Mouse (Mus musculus) bone marrow, adult 2 months (tissue): ENCODE results near the gene Coro7. TPM values are rescaled to one million over a fixed set of nuclear protein-coding genes. Genes with fewer than 3 reads are reported as not detected.
A peak's percentile ranks its signal among the peaks of the same experiment; 100 is the strongest.

Experiments
- H3K27ac ChIP-seq: fragments of 200-500 bp; 2 replicates; pipeline ENCODE4 v1.5.1; 2012; ENCODE audit warnings: low read depth, mild to moderate bottlenecking, control low read depth, inconsistent platforms, low read length; ENCODE audit not compliant: control insufficient read depth, poor library complexity, insufficient read depth
- H3K4me1 ChIP-seq: fragments of 200-500 bp; 2 replicates; pipeline ENCODE4 v1.6.1; 2011; ENCODE audit warnings: low read length; ENCODE audit not compliant: control insufficient read depth, insufficient read depth
- H3K4me3 ChIP-seq: fragments of 200-500 bp; replicated peaks from 2 replicates; pipeline ENCODE3; 2011; ENCODE audit warnings: mild to moderate bottlenecking, low read depth, low read length, control low read depth; ENCODE audit not compliant: control insufficient read depth
- CTCF ChIP-seq: fragments of 200-500 bp; IDR thresholded peaks from 2 replicates; pipeline ENCODE4 v1.5.1; 2011; ENCODE audit warnings: low read length, control low read depth; ENCODE audit not compliant: control insufficient read depth, insufficient read depth
- POLR2A ChIP-seq: fragments of 200-500 bp; IDR thresholded peaks from 2 replicates; pipeline ENCODE4 v1.6.1; 2011; ENCODE audit warnings: low read depth, mild to moderate bottlenecking, control low read depth, low read length, borderline replicate concordance; ENCODE audit not compliant: control insufficient read depth
- WGBS: fragments of 180-500 bp; shearing (Covaris S2); methylation state at CpG from one replicate; pipeline ENCODE4 v1.1.7; 2018; 5-methylcytosine and 5-hydroxymethylcytosine counted together
- polyA plus RNA-seq: library from polyadenylated mRNA; stranded (reverse); fragments of >200 nt; gene quantifications from 2 replicates; pipeline ENCODE4 v1.2.4, GENCODE M21; 2011; ENCODE audit warnings: low replicate concordance; ENCODE audit not compliant: missing spikeins, insufficient read depth, insufficient read length

The Coro7 gene
- polyA plus RNA-seq, result 48.7 and 102 TPM in 2 replicates

GRCm38 (mm10) chr16:4679121-4680018 is at the start of gene Coro7:
TSS of gene Coro7 (minus strand) at chr16:4679777.
- Histone ChIP-seq H3K4me3 (peak within 1 kb of the TSS; percentile 90), H3K27ac (peak within 1 kb of the TSS; percentile 92), H3K4me1 (peaks cover 11% of the 10 kb centered on the region)
- peak; percentile 87; the same call in 1 of the 2 replicates for TF ChIP-seq POLR2A
- no peak for TF ChIP-seq CTCF
- under 1% methylated on average over 46 of the region's 47 CpGs for WGBS

- WGBS, result 0% methylated on average over 1 of the region's 1 CpGs
- Histone ChIP-seq H3K4me3 (no peak overlapping the region), H3K27ac (no peak overlapping the region), H3K4me1 (peaks cover 7% of the 10 kb centered on the region)
- TF ChIP-seq CTCF, result no peak
- TF ChIP-seq POLR2A, result no peak
Measured at GRCm38 (mm10) chr16:4727963-4728362, 48.4 kb upstream of the Coro7 start.

DNA sequence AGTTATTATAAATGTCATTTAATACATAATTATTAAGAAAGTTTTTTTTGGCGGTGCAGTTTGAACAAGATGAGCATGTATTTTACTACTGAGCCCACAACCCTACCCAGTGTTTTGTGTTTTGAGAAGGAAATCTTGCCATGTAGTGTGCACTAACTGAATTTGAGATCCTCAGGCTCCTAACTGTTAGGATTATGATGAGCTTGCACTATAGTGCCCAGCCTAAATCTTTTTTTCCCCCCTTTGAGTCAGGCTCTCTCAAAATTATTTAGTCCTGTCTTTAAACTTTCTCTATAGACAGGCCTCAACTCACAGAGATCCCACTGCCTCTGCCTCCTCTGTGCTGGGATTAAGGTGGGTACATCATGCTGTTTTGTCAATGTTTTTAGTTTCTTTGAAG is 47.9 kb upstream of the Coro7 start:
- no peak overlapping the region for H3K27ac ChIP-seq

DNA sequence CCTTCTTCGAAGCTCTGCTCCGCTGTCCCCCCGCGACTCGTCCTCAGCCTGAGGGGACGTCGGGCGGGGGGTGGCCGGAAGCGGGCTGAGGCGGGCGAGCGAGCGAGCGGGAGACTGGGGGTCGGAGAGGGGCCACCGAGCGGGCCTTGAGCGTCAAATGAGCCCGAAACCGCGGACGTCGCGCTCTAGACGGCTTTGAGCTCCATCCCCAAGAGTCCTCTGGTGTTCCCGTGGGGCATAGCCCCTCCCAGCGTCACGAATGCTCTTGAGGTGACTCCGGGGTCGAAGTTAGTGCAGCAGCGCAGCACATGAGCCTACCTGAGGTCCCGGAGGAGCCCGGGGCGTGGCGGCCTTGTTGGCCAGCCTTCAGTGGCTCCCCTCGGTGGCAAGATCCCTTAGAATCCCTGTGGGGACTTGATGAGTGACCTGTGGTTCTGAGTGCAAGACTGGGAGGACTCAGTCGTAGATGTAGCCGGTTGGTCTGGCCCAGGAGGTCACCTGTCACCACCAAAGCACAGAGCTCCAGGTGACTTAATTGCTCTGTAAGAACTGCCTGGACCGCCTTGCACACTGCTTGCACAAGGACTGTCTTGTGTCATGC is 47.1 kb upstream of the Coro7 start:
- under 1% methylated on average over 40 of the region's 40 CpGs for WGBS
- Histone ChIP-seq H3K4me3 (peak overlapping the region; percentile 93), H3K27ac (peak overlapping the region; percentile 91), H3K4me1 (peaks cover 10% of the 10 kb centered on the region)
- no peak for TF ChIP-seq POLR2A

More for the DNA sequence above, 47.9 kb upstream of the Coro7 start:
- Histone ChIP-seq H3K4me1 (peaks cover 10% of the 10 kb centered on the region), H3K4me3 (no peak overlapping the region)
- no peak for TF ChIP-seq CTCF
- TF ChIP-seq POLR2A, result no peak
- 68% methylated on average over 1 of the region's 1 CpGs for WGBS

- 4% methylated on average over 35 of the region's 35 CpGs for WGBS
- peak within 1 kb of the TSS; percentile 91 for H3K27ac ChIP-seq
- peak within 1 kb of the TSS; percentile 93 for H3K4me3 ChIP-seq
- H3K4me1 ChIP-seq, result peaks cover 10% of the 10 kb centered on the region
- TF ChIP-seq POLR2A, result peak; percentile 98
- no peak for TF ChIP-seq CTCF
Measured at GRCm38 (mm10) chr16:4725780-4726527, 46.4 kb upstream of the Coro7 start, which contains the start of gene Hmox2. TSS of gene Hmox2 (plus strand) at chr16:4726361.

GRCm38 (mm10) chr16:4725266-4725665 is 45.7 kb upstream of the Coro7 start:
- peaks cover 10% of the 10 kb centered on the region for H3K4me1 ChIP-seq
- TF ChIP-seq POLR2A (no peak), CTCF (no peak)
- 84% methylated on average over 4 of the region's 4 CpGs for WGBS
- no peak overlapping the region for H3K27ac ChIP-seq
- H3K4me3 ChIP-seq, result no peak overlapping the region

GRCm38 (mm10) chr16:4722915-4723209 is 43.3 kb upstream of the Coro7 start:
- 17% methylated on average over 3 of the region's 3 CpGs for WGBS
- TF ChIP-seq POLR2A (no peak), CTCF (no peak)
- peaks cover 8% of the 10 kb centered on the region for H3K4me1 ChIP-seq
- peak overlapping the region; percentile 92 for H3K27ac ChIP-seq
- H3K4me3 ChIP-seq, result no peak overlapping the region
